Mouse (Mus musculus) C2C12 (cell line): Measurements from ENCODE around the gene Mto1.

Experiments
- CTCF ChIP-seq: IDR thresholded peaks from one replicate; pipeline ENCODE4 v1.5.1; 2011; ENCODE audit not compliant: control insufficient read depth, insufficient read depth, insufficient read length
- USF1 ChIP-seq: IDR thresholded peaks from one replicate; pipeline ENCODE4 v1.6.1; 2011; ENCODE audit warnings: low read depth, mild to moderate bottlenecking, control low read depth, moderate library complexity

DNA sequence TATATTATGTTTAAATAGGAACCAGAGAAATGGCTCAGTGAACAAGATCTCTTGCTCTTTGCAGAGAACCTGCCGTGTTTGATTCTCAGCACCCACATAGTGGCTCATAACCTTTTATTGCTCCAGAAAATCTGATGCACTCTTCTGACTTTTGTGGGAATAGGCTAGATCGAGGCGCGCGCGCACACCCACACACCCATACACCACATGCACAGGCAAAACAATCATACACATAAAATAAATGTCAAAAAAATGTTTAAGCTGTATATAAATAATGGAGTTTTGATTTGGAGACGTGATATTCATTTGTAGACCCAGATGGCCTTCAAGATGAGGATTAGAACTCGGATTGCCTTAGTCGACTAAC, 419 bp upstream of the Mto1 start:
- no peak for TF ChIP-seq CTCF
- no peak for TF ChIP-seq USF1
